Mouse (Mus musculus) heart, adult 2 months (tissue): Measurements from ENCODE around the gene Tubb5.

Experiments used
- CTCF ChIP-seq: fragments of 200-600 bp; IDR thresholded peaks from 2 replicates; pipeline ENCODE4 v1.8.1; 2022; ENCODE audit warnings: antibody characterized with exemption, mild to moderate bottlenecking, moderate library complexity
- EP300 ChIP-seq: fragments of 200-500 bp; IDR thresholded peaks from 2 replicates; pipeline ENCODE4 v1.6.1; 2011; ENCODE audit warnings: low read depth, low read length, control low read depth; ENCODE audit not compliant: insufficient read depth

DNA sequence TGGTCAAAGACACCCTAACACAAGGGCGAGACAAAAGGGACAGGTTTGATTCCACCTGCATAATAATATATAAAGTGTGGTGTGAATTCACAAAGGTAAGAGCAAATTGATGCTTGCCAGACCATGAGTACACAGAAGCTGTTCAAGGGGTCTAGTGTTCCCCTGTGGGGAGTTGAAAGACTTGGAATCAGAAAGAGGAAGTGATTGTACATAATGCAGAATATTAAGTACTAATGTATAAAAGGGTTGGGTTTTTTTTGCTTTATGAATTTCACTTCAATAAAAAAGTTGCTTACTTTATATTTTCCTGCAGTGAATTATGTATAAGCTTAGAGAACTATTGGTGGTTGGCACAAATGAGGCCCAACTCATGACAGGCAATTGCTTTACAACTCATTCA, 21.3 kb upstream of the Tubb5 start:
- TF ChIP-seq EP300, result no peak
- TF ChIP-seq CTCF, result no peak
